Mouse (Mus musculus) embryonic fibroblast, embryonic 13.5 days (primary cell): Measurements from ENCODE around the gene Tmem184a.

Source experiments
- CTCF ChIP-seq: IDR thresholded peaks from 2 replicates; pipeline ENCODE4 v1.5.1; 2011; ENCODE audit warnings: mild to moderate bottlenecking, control low read depth, low read length, moderate library complexity, borderline replicate concordance; ENCODE audit not compliant: insufficient read depth
- POLR2A ChIP-seq: IDR thresholded peaks from 2 replicates; pipeline ENCODE4 v1.6.1; 2011; ENCODE audit warnings: low read depth, mild to moderate bottlenecking, control low read depth, low read length, moderate library complexity

- TF ChIP-seq POLR2A = no peak
- no peak for TF ChIP-seq CTCF
These were observed at the start of gene Tmem184a for GRCm38 (mm10) chr5:139819538-139820181.
